ENCODE assay signal across 8 mouse cellular contexts in the genomic region with DNA sequence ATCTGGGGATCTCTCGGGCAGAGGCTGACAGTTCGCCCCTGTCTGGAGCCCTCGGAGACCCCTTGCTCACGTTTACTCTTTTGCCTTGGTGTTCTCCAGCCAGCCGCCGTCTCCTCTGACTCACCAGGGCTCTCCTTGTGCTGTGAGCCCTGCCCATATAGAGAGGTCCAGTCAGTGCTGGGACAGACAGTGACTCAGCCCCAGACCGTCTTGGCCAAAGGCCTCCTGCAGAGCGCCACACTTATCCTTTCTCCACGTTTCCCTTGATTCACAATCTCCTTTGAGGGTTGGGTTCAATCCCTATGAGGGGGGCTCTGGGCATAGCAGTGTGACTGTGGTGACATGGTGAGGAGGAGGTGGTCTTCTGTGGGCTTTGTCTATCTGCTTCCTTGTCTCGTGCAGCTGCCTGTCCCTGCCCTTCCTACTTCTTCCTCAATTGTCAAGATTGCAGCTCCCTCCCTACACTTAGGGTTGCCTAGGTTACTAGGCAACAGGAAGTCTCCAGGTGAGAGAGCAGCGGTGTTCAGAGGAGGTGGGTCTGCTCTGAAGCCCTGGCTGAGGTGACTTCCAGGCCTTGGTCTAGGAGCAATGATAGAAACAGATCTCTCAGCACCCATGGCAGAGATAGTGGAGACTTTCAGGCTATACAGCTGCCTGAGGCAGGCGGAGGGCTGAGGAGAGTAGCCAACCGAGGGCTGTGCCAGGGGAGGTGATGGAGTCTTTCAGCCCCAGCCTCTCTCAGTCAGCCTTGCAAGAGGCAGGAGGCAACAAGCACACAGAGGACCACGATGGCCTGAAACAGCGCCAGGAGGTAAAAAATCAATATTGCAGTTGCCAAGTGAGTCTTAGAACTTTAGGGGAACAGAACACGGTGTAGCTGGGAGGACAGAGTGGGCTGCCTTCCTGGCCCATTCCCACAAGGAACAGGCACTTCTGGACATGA. TPM values are rescaled to one million over a fixed set of nuclear protein-coding genes. Genes with fewer than 3 reads are reported as not detected.
DNase-seq lines count a peak whose midpoint lies in the region; ATAC-seq and TF ChIP-seq lines count a peak whose summit lies in the region.

No protein-coding gene starts in this region.

- H3K4me1 ChIP-seq in forebrain, postnatal 0 days (ENCODE audit: insufficient read depth): 0 out of 2 replicates have a peak, but pooled peaks cover 7% of the 10 kb centered on the region
- peaks cover 11% of the 10 kb centered on the region for H3K4me1 ChIP-seq in forebrain, embryonic 11.5 days (replicated peaks; ENCODE audit: control insufficient read depth, insufficient read depth, low read length)
- H3K4me1 ChIP-seq in hindbrain, postnatal 0 days (ENCODE audit: insufficient read depth, low read length): peaks cover 19% of the 10 kb centered on the region
- peaks cover 29% of the 10 kb centered on the region for H3K4me1 ChIP-seq in midbrain, embryonic 14.5 days (ENCODE audit: control insufficient read depth, insufficient read depth, low read length)

- H3K4me2 ChIP-seq in forebrain, postnatal 0 days (ENCODE audit: low read depth): no peak overlapping the region
- no peak overlapping the region for H3K4me2 ChIP-seq in forebrain, embryonic 11.5 days (ENCODE audit: low read depth, low read length, severe bottlenecking)
- H3K4me2 ChIP-seq in hindbrain, postnatal 0 days (ENCODE audit: low read depth, low read length): no peak overlapping the region
- H3K4me2 ChIP-seq in midbrain, embryonic 14.5 days (ENCODE audit: low read length): no peak overlapping the region

- TF ChIP-seq CTCF in forebrain, postnatal 0 days (IDR thresholded peaks at IDR 0.05; ENCODE audit: low read depth): no peak
- no peak for TF ChIP-seq CTCF in hindbrain, postnatal 0 days (IDR thresholded peaks at IDR 0.05; ENCODE audit: low read depth)

- no peak overlapping the region for H3K9ac ChIP-seq in forebrain, postnatal 0 days
- H3K9ac ChIP-seq in forebrain, embryonic 11.5 days (ENCODE audit: low read length): no peak overlapping the region
- no peak overlapping the region for H3K9ac ChIP-seq in hindbrain, postnatal 0 days (replicated peaks; ENCODE audit: low read length)
- no peak overlapping the region for H3K9ac ChIP-seq in midbrain, embryonic 14.5 days (replicated peaks; ENCODE audit: low read length)

- H3K27ac ChIP-seq in forebrain, postnatal 0 days (ENCODE audit: low read depth, low read length): no peak overlapping the region
- no peak overlapping the region for H3K27ac ChIP-seq in forebrain, embryonic 11.5 days (ENCODE audit: low read depth, low read length)
- H3K27ac ChIP-seq in hindbrain, postnatal 0 days: no peak overlapping the region
- H3K27ac ChIP-seq in midbrain, embryonic 14.5 days (replicated peaks; ENCODE audit: low read depth, low read length): no peak overlapping the region

- H3K9me3 ChIP-seq in forebrain, postnatal 0 days (ENCODE audit: low read length): no peaks in the 10 kb centered on the region
- no peaks in the 10 kb centered on the region for H3K9me3 ChIP-seq in forebrain, embryonic 11.5 days (ENCODE audit: control insufficient read depth, low read length)
- no peaks in the 10 kb centered on the region for H3K9me3 ChIP-seq in hindbrain, postnatal 0 days (ENCODE audit: low read length)
- H3K9me3 ChIP-seq in midbrain, embryonic 14.5 days (ENCODE audit: control insufficient read depth, low read length): no peaks in the 10 kb centered on the region

- no peak overlapping the region for H3K4me3 ChIP-seq in forebrain, postnatal 0 days (ENCODE audit: low read depth, low read length)
- H3K4me3 ChIP-seq in forebrain, embryonic 11.5 days (ENCODE audit: low read depth, low read length): no peak overlapping the region
- no peak overlapping the region for H3K4me3 ChIP-seq in hindbrain, postnatal 0 days (ENCODE audit: low read length)
- H3K4me3 ChIP-seq in midbrain, embryonic 14.5 days (replicated peaks; ENCODE audit: low read depth, low read length): no peak overlapping the region

- H3K27me3 ChIP-seq in forebrain, postnatal 0 days (ENCODE audit: insufficient read depth, low read length): no peaks in the 10 kb centered on the region; the same call in 1 of the 2 replicates
- peaks cover 31% of the 10 kb centered on the region for H3K27me3 ChIP-seq in forebrain, embryonic 11.5 days (ENCODE audit: control insufficient read depth, insufficient read depth, low read length)
- no peaks in the 10 kb centered on the region for H3K27me3 ChIP-seq in hindbrain, postnatal 0 days (ENCODE audit: insufficient read depth, low read length)
- peaks cover 16% of the 10 kb centered on the region; the same call in 1 of the 2 replicates for H3K27me3 ChIP-seq in midbrain, embryonic 14.5 days (ENCODE audit: control insufficient read depth, insufficient read depth, low read length)

- no peaks in the 10 kb centered on the region for H3K36me3 ChIP-seq in forebrain, postnatal 0 days (ENCODE audit: insufficient read depth)
- H3K36me3 ChIP-seq in forebrain, embryonic 11.5 days (ENCODE audit: control insufficient read depth, insufficient read depth, low read length): no peaks in the 10 kb centered on the region
- H3K36me3 ChIP-seq in hindbrain, postnatal 0 days (ENCODE audit: insufficient read depth, low read length): no peaks in the 10 kb centered on the region
- no peaks in the 10 kb centered on the region for H3K36me3 ChIP-seq in midbrain, embryonic 14.5 days (ENCODE audit: control insufficient read depth, insufficient read depth, low read length)

- WGBS in forebrain, postnatal 0 days: 23% methylated on average over 16 of the region's 16 CpGs
- 12% methylated on average over 16 of the region's 16 CpGs for WGBS in forebrain, embryonic 11.5 days
- WGBS in hindbrain, postnatal 0 days: 14% methylated on average over 14 of the region's 16 CpGs
- 15% methylated on average over 16 of the region's 16 CpGs for WGBS in midbrain, embryonic 14.5 days

- ATAC-seq in forebrain, postnatal 0 days: peak; percentile 50
- ATAC-seq in forebrain, embryonic 11.5 days (replicated peaks; ENCODE audit: low FRiP score): no peak
- peak; percentile 45; the same call in 1 of the 2 replicates for ATAC-seq in hindbrain, postnatal 0 days
- 0 out of 2 replicates have a peak, but pooled peaks have one; percentile 26 for ATAC-seq in midbrain, embryonic 14.5 days (ENCODE audit: low FRiP score, low TSS enrichment)
- no peak for ATAC-seq in cerebellum, adult (ENCODE audit: insufficient number of reproducible peaks, low FRiP score, low TSS enrichment)

- no peak for DNase-seq in forebrain, postnatal 0 days
- no peak for DNase-seq in forebrain, embryonic 11.5 days (ENCODE audit: low spot score)
- DNase-seq in adrenal gland, adult 18-20 months (ENCODE audit: low spot score in 2 of 2): peak; percentile 47 to 52
- peak; percentile 28 for DNase-seq in hindbrain, postnatal 0 days (ENCODE audit: low spot score)
- peak; percentile 38 for DNase-seq in midbrain, embryonic 14.5 days
- DNase-seq in natural killer cell, adult 2 months (ENCODE audit: low spot score in 2 of 2): no peak
- DNase-seq in spleen, postnatal 10 days (ENCODE audit: low spot score in 2 of 2): no peak

RNA-seq across cellular contexts. Expression of a gene that starts 7.1 kb away (rescaled TPM):
- total RNA-seq in forebrain, postnatal 0 days (2014; rRNA removed): 13.8 and 13.9 TPM in 2 replicates
- 34.3 and 35.1 TPM in 2 replicates for polyA plus RNA-seq in forebrain, postnatal 0 days (2015; fragmentation: Nextera tagmentation; extraction: Ambion mirVana)
- 157 and 169 TPM in 2 replicates for polyA plus RNA-seq in forebrain, embryonic 11.5 days (2014; fragmentation: Nextera tagmentation; extraction: Ambion mirVana)
- 10 to 100 TPM; 44.9 to 80.0 TPM for total RNA-seq in adrenal gland, adult 18-20 months (2021)
- total RNA-seq in hindbrain, postnatal 0 days (2014; rRNA removed): 18.3 and 19.0 TPM in 2 replicates
- polyA plus RNA-seq in hindbrain, postnatal 0 days (2015; fragmentation: Nextera tagmentation; extraction: Ambion mirVana): 38.6 and 43.3 TPM in 2 replicates
- 58.7 and 85.9 TPM in 2 replicates for polyA plus RNA-seq in midbrain, embryonic 14.5 days (2014; fragmentation: Nextera tagmentation; extraction: Ambion mirVana)

Comparison
In these comparisons a context has a peak if more than half of its experiments do, and no peak if none do; other contexts are left out.
1. ATAC-seq: peak in forebrain, postnatal 0 days (single experiment), hindbrain, postnatal 0 days (single experiment) and midbrain, embryonic 14.5 days (single experiment); none in forebrain, embryonic 11.5 days (single experiment) and cerebellum, adult (single experiment).
2. DNase-seq: peak in adrenal gland, adult 18-20 months (2 of 2), hindbrain, postnatal 0 days (single experiment) and midbrain, embryonic 14.5 days (single experiment); none in forebrain, postnatal 0 days (single experiment), forebrain, embryonic 11.5 days (single experiment), natural killer cell, adult 2 months (0 of 2) and spleen, postnatal 10 days (0 of 2).